26 mouse cellular contexts compared by ENCODE assay signal in genomic region chr1:50697333-50698216, GRCm38 (mm10).
DNase-seq lines count a peak whose midpoint lies in the region; ATAC-seq lines count a peak whose summit lies in the region.
"Had no signal": no experiment of that assay in that cellular context is flagged by ENCODE, and none has a peak within 500 bp of the region (broad histone marks: within the 10 kb centered on the region; RNA-seq: fewer than 3 reads in every experiment).

No protein-coding gene starts in this region.

- H3K9ac ChIP-seq in heart, embryonic 14.5 days (ENCODE audit: low read length): no peak overlapping the region
- no peak overlapping the region for H3K9ac ChIP-seq in hindbrain, embryonic 14.5 days
- H3K9ac ChIP-seq in hindbrain, embryonic 12.5 days: no peak overlapping the region
- no peak overlapping the region for H3K9ac ChIP-seq in intestine, embryonic 14.5 days (ENCODE audit: low read length)
- H3K9ac ChIP-seq: forebrain, embryonic 12.5 days; limb, embryonic 12.5 days; liver, embryonic 15.5 days; lung, embryonic 14.5 days; midbrain, embryonic 15.5 days had no signal

- H3K36me3 ChIP-seq in heart, embryonic 14.5 days (ENCODE audit: control insufficient read depth, insufficient read depth, low read length): no peaks in the 10 kb centered on the region
- H3K36me3 ChIP-seq in hindbrain, embryonic 14.5 days (replicated peaks; ENCODE audit: control insufficient read depth, insufficient read depth): no peaks in the 10 kb centered on the region
- no peaks in the 10 kb centered on the region for H3K36me3 ChIP-seq in hindbrain, embryonic 12.5 days
- no peaks in the 10 kb centered on the region for H3K36me3 ChIP-seq in intestine, embryonic 14.5 days (ENCODE audit: control insufficient read depth, insufficient read depth, low read length)
- H3K36me3 ChIP-seq: forebrain, embryonic 12.5 days; limb, embryonic 12.5 days; liver, embryonic 15.5 days; midbrain, embryonic 10.5 days; midbrain, embryonic 15.5 days had no signal

- H3K27me3 ChIP-seq in heart, embryonic 14.5 days (ENCODE audit: control insufficient read depth, insufficient read depth, low read length): no peaks in the 10 kb centered on the region
- H3K27me3 ChIP-seq in hindbrain, embryonic 14.5 days (ENCODE audit: control insufficient read depth, insufficient read depth, low read length): no peaks in the 10 kb centered on the region
- H3K27me3 ChIP-seq in hindbrain, embryonic 12.5 days: no peaks in the 10 kb centered on the region
- no peaks in the 10 kb centered on the region for H3K27me3 ChIP-seq in intestine, embryonic 14.5 days (replicated peaks; ENCODE audit: control insufficient read depth, insufficient read depth, low read length)
- H3K27me3 ChIP-seq: CH12.LX; forebrain, embryonic 12.5 days; limb, embryonic 12.5 days; liver, embryonic 15.5 days; midbrain, embryonic 15.5 days had no signal

- H3K4me1 ChIP-seq in heart, embryonic 14.5 days (ENCODE audit: control insufficient read depth in 2 of 2, insufficient read depth in 2 of 2, low read length in 2 of 2): peaks cover 0 to 9% of the 10 kb centered on the region in 2 experiments; a peak in 1 of 4 replicates
- no peaks in the 10 kb centered on the region for H3K4me1 ChIP-seq in hindbrain, embryonic 14.5 days (replicated peaks; ENCODE audit: control insufficient read depth, insufficient read depth, low read length)
- no peaks in the 10 kb centered on the region for H3K4me1 ChIP-seq in hindbrain, embryonic 12.5 days
- 0 out of 2 replicates have a peak, but pooled peaks cover 4% of the 10 kb centered on the region for H3K4me1 ChIP-seq in intestine, embryonic 14.5 days (replicated peaks; ENCODE audit: control insufficient read depth, insufficient read depth, low read length)
- H3K4me1 ChIP-seq: forebrain, embryonic 12.5 days; limb, embryonic 12.5 days; liver, embryonic 15.5 days; midbrain, embryonic 10.5 days; midbrain, embryonic 15.5 days had no signal

- H3K9me3 ChIP-seq in heart, embryonic 14.5 days (ENCODE audit: control insufficient read depth, low read length): no peaks in the 10 kb centered on the region
- H3K9me3 ChIP-seq in hindbrain, embryonic 14.5 days (ENCODE audit: control insufficient read depth, low read length): no peaks in the 10 kb centered on the region
- no peaks in the 10 kb centered on the region for H3K9me3 ChIP-seq in hindbrain, embryonic 12.5 days (replicated peaks)
- H3K9me3 ChIP-seq in intestine, embryonic 14.5 days (ENCODE audit: control insufficient read depth, low read length): no peaks in the 10 kb centered on the region
- H3K9me3 ChIP-seq: forebrain, embryonic 12.5 days; limb, embryonic 12.5 days; liver, embryonic 15.5 days; midbrain, embryonic 10.5 days; midbrain, embryonic 15.5 days had no signal

- H3K27ac ChIP-seq in heart, embryonic 14.5 days (replicated peaks in 1 of 2; ENCODE audit: control insufficient read depth in 1 of 2, insufficient read depth in 1 of 2, low read depth in 2 of 2, low read length in 2 of 2): peak overlapping the region; percentile 76 to 80; a peak in 3 of 4 replicates
- no peak overlapping the region for H3K27ac ChIP-seq in hindbrain, embryonic 14.5 days
- no peak overlapping the region for H3K27ac ChIP-seq in hindbrain, embryonic 12.5 days
- H3K27ac ChIP-seq in intestine, embryonic 14.5 days (ENCODE audit: low read depth): no peak overlapping the region
- H3K27ac ChIP-seq: forebrain, embryonic 12.5 days; left cerebral cortex, adult 2 months; limb, embryonic 12.5 days; liver, embryonic 15.5 days; midbrain, embryonic 10.5 days; midbrain, embryonic 15.5 days had no signal

- DNase-seq in frontal cortex, postnatal 14 days (ENCODE audit: low spot score in 2 of 2): no peak
- DNase-seq in heart, postnatal 4 days: no peak
- DNase-seq in hindbrain, embryonic 14.5 days (ENCODE audit: low spot score): peak; percentile 22
- DNase-seq in intestine, embryonic 14.5 days (ENCODE audit: low spot score): no peak
- no peak for DNase-seq in adrenal gland, adult (ENCODE audit: inconsistent age in 2 of 2, low spot score in 1 of 2)
- DNase-seq: adrenal gland, adult 8-10 months; gastrocnemius, postnatal 25 days; kidney, adult 2 months; kidney, postnatal 14 days; lung, embryonic 14.5 days; lung, postnatal 14 days; spleen, adult 18-20 months; thymus, adult 18-20 months; thymus, postnatal 25 days had no signal

- H3K4me3 ChIP-seq in heart, embryonic 14.5 days (ENCODE audit: control insufficient read depth in 1 of 2, insufficient read depth in 1 of 2, low read depth in 1 of 2, low read length in 2 of 2): no peak overlapping the region
- H3K4me3 ChIP-seq in hindbrain, embryonic 14.5 days (replicated peaks; ENCODE audit: low read length): no peak overlapping the region
- no peak overlapping the region for H3K4me3 ChIP-seq in hindbrain, embryonic 12.5 days
- H3K4me3 ChIP-seq in intestine, embryonic 14.5 days (ENCODE audit: low read depth, low read length): no peak overlapping the region
- H3K4me3 ChIP-seq: erythroblast, embryonic 14.5 days; forebrain, embryonic 12.5 days; left cerebral cortex, adult 2 months; limb, embryonic 12.5 days; liver, embryonic 15.5 days; midbrain, embryonic 10.5 days; midbrain, embryonic 15.5 days had no signal

- 48% methylated on average over 7 of the region's 7 CpGs for WGBS in heart, embryonic 14.5 days
- WGBS in hindbrain, embryonic 14.5 days: 85% methylated on average over 7 of the region's 7 CpGs
- 86% methylated on average over 7 of the region's 7 CpGs for WGBS in hindbrain, embryonic 12.5 days
- WGBS in intestine, embryonic 14.5 days: 55% methylated on average over 7 of the region's 7 CpGs

- ATAC-seq in frontal cortex, adult (ENCODE audit: low TSS enrichment): 0 out of 2 replicates have a peak, but pooled peaks have one; percentile 13
- ATAC-seq in heart, embryonic 14.5 days (ENCODE audit: insufficient number of reproducible peaks, insufficient read depth, low FRiP score, low read depth): no peak
- no peak for ATAC-seq in hindbrain, embryonic 14.5 days (ENCODE audit: low FRiP score)
- no peak for ATAC-seq in hindbrain, embryonic 12.5 days (ENCODE audit: low FRiP score)
- peak; percentile 89 for ATAC-seq in intestine, embryonic 14.5 days (replicated peaks; ENCODE audit: low FRiP score, low TSS enrichment, low read depth)
- ATAC-seq: activated CD4-positive, CD25-positive, alpha-beta regulatory T cell, adult 4 months; midbrain, embryonic 15.5 days had no signal

- peak overlapping the region; percentile 1; the same call in 1 of the 2 replicates for H3K4me2 ChIP-seq in heart, embryonic 14.5 days (ENCODE audit: low read length)
- no peak overlapping the region for H3K4me2 ChIP-seq in hindbrain, embryonic 14.5 days (replicated peaks)
- H3K4me2 ChIP-seq in hindbrain, embryonic 12.5 days (replicated peaks): no peak overlapping the region
- no peak overlapping the region for H3K4me2 ChIP-seq in intestine, embryonic 14.5 days (ENCODE audit: low read length)
- H3K4me2 ChIP-seq: forebrain, embryonic 12.5 days; limb, embryonic 12.5 days; liver, embryonic 15.5 days; lung, embryonic 14.5 days; midbrain, embryonic 15.5 days had no signal

Comparison
In these comparisons a context has a peak if more than half of its experiments do, and no peak if none do; other contexts are left out.
1. ATAC-seq: peak in frontal cortex, adult (single experiment) and intestine, embryonic 14.5 days (single experiment); none in heart, embryonic 14.5 days (single experiment), hindbrain, embryonic 14.5 days (single experiment) and hindbrain, embryonic 12.5 days (single experiment).
2. H3K27ac ChIP-seq: peak in heart, embryonic 14.5 days (2 of 2); none in hindbrain, embryonic 14.5 days (single experiment), hindbrain, embryonic 12.5 days (single experiment) and intestine, embryonic 14.5 days (single experiment).